Mouse (Mus musculus) bone marrow, adult 2 months (tissue): ENCODE results near the gene Crtc2.

ENCODE experiments used
- CTCF ChIP-seq: fragments of 200-500 bp; IDR thresholded peaks from 2 replicates; pipeline ENCODE4 v1.5.1; 2011; ENCODE audit warnings: low read length, control low read depth; ENCODE audit not compliant: control insufficient read depth, insufficient read depth
- POLR2A ChIP-seq: fragments of 200-500 bp; IDR thresholded peaks from 2 replicates; pipeline ENCODE4 v1.6.1; 2011; ENCODE audit warnings: low read depth, mild to moderate bottlenecking, control low read depth, low read length, borderline replicate concordance; ENCODE audit not compliant: control insufficient read depth

DNA sequence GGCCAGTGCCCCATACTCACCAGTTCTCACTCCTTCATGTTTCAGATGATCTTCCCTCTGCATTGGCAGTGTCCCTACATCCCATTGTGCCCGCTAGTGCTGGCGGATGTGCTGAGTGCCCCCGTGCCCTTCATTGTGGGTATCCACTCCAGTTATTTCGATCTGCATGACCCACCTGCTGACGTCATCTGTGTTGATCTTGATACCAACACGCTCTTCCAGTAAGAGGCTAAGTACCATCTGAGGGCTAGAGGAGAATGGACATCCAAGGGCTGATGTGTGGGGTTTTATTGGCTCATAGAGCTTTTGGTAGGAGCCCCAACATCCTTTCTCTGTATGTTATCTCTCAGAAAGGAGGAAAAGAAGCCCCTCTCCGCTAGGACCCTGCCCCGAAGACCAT lies 16.8 kb downstream of the Crtc2 start:
- TF ChIP-seq CTCF (no peak), POLR2A (no peak)
